Mouse (Mus musculus): ENCODE data around the gene BC051142.

- no peak for TF ChIP-seq CTCF (IDR thresholded peaks at IDR 0.05; ENCODE audit: low read depth)
- TF ChIP-seq EP300 (IDR thresholded peaks at IDR 0.05; ENCODE audit: low read depth), result no peak
Measured at GRCm38 (mm10) chr17:34507591-34507990, 109.0 kb downstream of the BC051142 start.
